ENCODE assay signal across 11 mouse cellular contexts in genomic region chr10:116872016-116872410, GRCm38 (mm10). TPM values are rescaled to one million over a fixed set of nuclear protein-coding genes. Genes with fewer than 3 reads are reported as not detected.
DNase-seq lines count a peak whose midpoint lies in the region; ATAC-seq and TF ChIP-seq lines count a peak whose summit lies in the region.
"Had no signal": no experiment of that assay in that cellular context is flagged by ENCODE, and none has a peak within 500 bp of the region (broad histone marks: within the 10 kb centered on the region; RNA-seq: fewer than 3 reads in every experiment).

No protein-coding gene starts in this region.

- TF ChIP-seq EP300 in CH12.LX (IDR thresholded peaks at IDR 0.05; ENCODE audit: low read length): no peak

- DNase-seq in intestine, embryonic 14.5 days (ENCODE audit: low spot score): no peak
- DNase-seq in CH12.LX (ENCODE audit: extremely low read depth) (peak; percentile 89), ZHBTc4 (ENCODE audit: low read depth, low spot score) (peak; percentile 74)
- DNase-seq in limb, embryonic 14.5 days (ENCODE audit: low spot score): peak; percentile 37
- DNase-seq in left cerebral cortex, adult 11 months (ENCODE audit: low spot score): no peak
- no peak for DNase-seq in ovary, postnatal 10 days (ENCODE audit: low spot score)
- DNase-seq: gastrocnemius, postnatal 10 days; kidney, adult 9 months had no signal

- TF ChIP-seq CTCF in CH12.LX (conservative IDR thresholded peaks at IDR 0.05 in 1 of 2, IDR thresholded peaks at IDR 0.05 in 1 of 2; ENCODE audit: low read depth in 2 of 2, low read length in 2 of 2): no peak

- no peak for ATAC-seq in intestine, embryonic 14.5 days (replicated peaks; ENCODE audit: low FRiP score, low TSS enrichment, low read depth)
- ATAC-seq in intestine, embryonic 15.5 days: no peak
- ATAC-seq in limb, embryonic 14.5 days (ENCODE audit: low FRiP score, low read depth): no peak
- ATAC-seq: midbrain, embryonic 16.5 days had no signal

- WGBS in intestine, embryonic 14.5 days: 47% methylated on average over 14 of the region's 14 CpGs
- WGBS in intestine, embryonic 15.5 days: 56% methylated on average over 14 of the region's 14 CpGs
- 48% methylated on average over 14 of the region's 14 CpGs for WGBS in limb, embryonic 14.5 days

- no peaks in the 10 kb centered on the region for H3K36me3 ChIP-seq in intestine, embryonic 14.5 days (ENCODE audit: control insufficient read depth, insufficient read depth, low read length)
- H3K36me3 ChIP-seq in intestine, embryonic 15.5 days: no peaks in the 10 kb centered on the region
- H3K36me3 ChIP-seq in CH12.LX (replicated peaks in 1 of 2; ENCODE audit: control insufficient read depth in 1 of 2, insufficient read depth in 1 of 2, low read length in 1 of 2): no peaks in the 10 kb centered on the region
- H3K36me3 ChIP-seq in limb, embryonic 14.5 days (ENCODE audit: control insufficient read depth, insufficient read depth, low read length): no peaks in the 10 kb centered on the region
- H3K36me3 ChIP-seq: heart, embryonic 15.5 days had no signal

- dilution Hi-C loops in CH12.LX (cut with MboI; ENCODE audit: extremely low pct_ligation_motif_present, extremely low pct_unique_long_range_greater_than_20kb, low sequenced_read_pairs): no loop called here

- no peak overlapping the region for H3K9ac ChIP-seq in intestine, embryonic 14.5 days (ENCODE audit: low read length)
- H3K9ac ChIP-seq in intestine, embryonic 15.5 days: no peak overlapping the region
- H3K9ac ChIP-seq in CH12.LX (ENCODE audit: insufficient read depth, low read depth): 0 out of 2 replicates have a peak overlapping the region, but pooled peaks have one; percentile 4
- H3K9ac ChIP-seq in limb, embryonic 14.5 days (ENCODE audit: low read depth, low read length, severe bottlenecking): no peak overlapping the region
- H3K9ac ChIP-seq: heart, embryonic 15.5 days had no signal

- in situ Hi-C loops in CH12.LX (cut with MboI; ENCODE audit: low pct_ligation_motif_present, low pct_unique_long_range_greater_than_20kb, low sequenced_read_pairs): no loop called here

- H3K79me2 ChIP-seq in CH12.LX (replicated peaks; ENCODE audit: control insufficient read depth, extremely low read depth, insufficient read depth, poor library complexity, severe bottlenecking): no peaks in the 10 kb centered on the region

- no peak overlapping the region for H3K27ac ChIP-seq in intestine, embryonic 14.5 days (ENCODE audit: low read depth)
- H3K27ac ChIP-seq in intestine, embryonic 15.5 days: no peak overlapping the region
- no peak overlapping the region for H3K27ac ChIP-seq in CH12.LX (ENCODE audit: insufficient read depth, low read depth)
- no peak overlapping the region for H3K27ac ChIP-seq in limb, embryonic 14.5 days (replicated peaks; ENCODE audit: low read depth, low read length)
- H3K27ac ChIP-seq: heart, embryonic 15.5 days had no signal

- no peak for TF ChIP-seq RAD21 in CH12.LX (IDR thresholded peaks at IDR 0.05; ENCODE audit: low read depth, low read length)

- no peak overlapping the region for H3K4me3 ChIP-seq in intestine, embryonic 14.5 days (ENCODE audit: low read depth, low read length)
- H3K4me3 ChIP-seq in intestine, embryonic 15.5 days (replicated peaks): no peak overlapping the region
- H3K4me3 ChIP-seq in CH12.LX (replicated peaks in 1 of 3; ENCODE audit: low read depth in 2 of 3, low read length in 2 of 3, poor library complexity in 1 of 3): peak overlapping the region in 1 of 3 experiments; percentile 40
- H3K4me3 ChIP-seq in limb, embryonic 14.5 days (replicated peaks; ENCODE audit: low read length): no peak overlapping the region
- H3K4me3 ChIP-seq: heart, embryonic 15.5 days had no signal

- H3K4me1 ChIP-seq in intestine, embryonic 14.5 days (replicated peaks; ENCODE audit: control insufficient read depth, insufficient read depth, low read length): 0 out of 2 replicates have a peak, but pooled peaks cover 4% of the 10 kb centered on the region
- peaks cover 9% of the 10 kb centered on the region for H3K4me1 ChIP-seq in intestine, embryonic 15.5 days (replicated peaks)
- peaks cover 8 to 24% of the 10 kb centered on the region in 2 experiments for H3K4me1 ChIP-seq in CH12.LX (ENCODE audit: control insufficient read depth in 1 of 2, insufficient read depth in 2 of 2)
- H3K4me1 ChIP-seq in limb, embryonic 14.5 days (ENCODE audit: control insufficient read depth, insufficient read depth, low read length): 0 out of 2 replicates have a peak, but pooled peaks cover 4% of the 10 kb centered on the region
- H3K4me1 ChIP-seq: heart, embryonic 15.5 days had no signal

- no peaks in the 10 kb centered on the region for H3K9me3 ChIP-seq in intestine, embryonic 14.5 days (ENCODE audit: control insufficient read depth, low read length)
- H3K9me3 ChIP-seq in intestine, embryonic 15.5 days: no peaks in the 10 kb centered on the region
- H3K9me3 ChIP-seq in CH12.LX (replicated peaks; ENCODE audit: low read length): no peaks in the 10 kb centered on the region
- no peaks in the 10 kb centered on the region for H3K9me3 ChIP-seq in limb, embryonic 14.5 days (ENCODE audit: control insufficient read depth, low read length)
- H3K9me3 ChIP-seq: heart, embryonic 15.5 days had no signal

- peak overlapping the region; percentile 31; the same call in 1 of the 2 replicates for H3K4me2 ChIP-seq in intestine, embryonic 14.5 days (ENCODE audit: low read length)
- no peak overlapping the region for H3K4me2 ChIP-seq in intestine, embryonic 15.5 days (replicated peaks)
- peak overlapping the region; percentile 62 for H3K4me2 ChIP-seq in CH12.LX (ENCODE audit: insufficient read depth, low read depth, poor library complexity, severe bottlenecking)
- peak overlapping the region; percentile 24 for H3K4me2 ChIP-seq in limb, embryonic 14.5 days (replicated peaks; ENCODE audit: low read depth, low read length, severe bottlenecking)
- H3K4me2 ChIP-seq: heart, embryonic 15.5 days had no signal

- no peaks in the 10 kb centered on the region for H3K27me3 ChIP-seq in intestine, embryonic 14.5 days (replicated peaks; ENCODE audit: control insufficient read depth, insufficient read depth, low read length)
- no peaks in the 10 kb centered on the region for H3K27me3 ChIP-seq in intestine, embryonic 15.5 days (replicated peaks)
- H3K27me3 ChIP-seq in CH12.LX (replicated peaks): no peaks in the 10 kb centered on the region
- no peaks in the 10 kb centered on the region for H3K27me3 ChIP-seq in limb, embryonic 14.5 days (ENCODE audit: control insufficient read depth, insufficient read depth, low read length)
- H3K27me3 ChIP-seq: heart, embryonic 15.5 days had no signal

- TF ChIP-seq POLR2A in CH12.LX (IDR thresholded peaks at IDR 0.05; ENCODE audit: low read depth, low read length): no peak
- no peak for TF ChIP-seq POLR2A in limb, embryonic 14.5 days (IDR thresholded peaks at IDR 0.05; ENCODE audit: borderline replicate concordance, extremely low read depth, insufficient read depth, insufficient read length)

TF ChIP-seq in CH12.LX, 34 proteins besides CTCF, POLR2A, EP300 and RAD21:
- TF ChIP-seq ELF1 (IDR thresholded peaks at IDR 0.05; ENCODE audit: low read depth, low read length) (peak; percentile 72), PAX5 (IDR thresholded peaks at IDR 0.05; ENCODE audit: low read length) (no peak), NELFE (IDR thresholded peaks at IDR 0.05; ENCODE audit: low read depth, low read length) (no peak), USF1 (IDR thresholded peaks at IDR 0.05; ENCODE audit: low read depth, low read length) (no peak), ZMIZ1 (IDR thresholded peaks at IDR 0.05; ENCODE audit: low read depth, low read length) (no peak), BHLHE40 (IDR thresholded peaks at IDR 0.05; ENCODE audit: low read depth, low read length) (peak; percentile 84)

RNA-seq across cellular contexts. Expression of gene Myrfl, which starts 24.7 kb away (rescaled TPM):
- 5.9 and 6.8 TPM in 2 replicates for polyA plus RNA-seq in intestine, embryonic 14.5 days (2014; fragmentation: Nextera tagmentation; extraction: Ambion mirVana)
- 7.9 and 8.2 TPM in 2 replicates for polyA plus RNA-seq in intestine, embryonic 15.5 days (2015; fragmentation: Nextera tagmentation; extraction: Ambion mirVana)
- total RNA-seq in CH12.LX (2012; rRNA removed): not detected in 2 replicates
- not detected in 2 replicates for total RNA-seq in CH12.LX (2014; rRNA removed)
- not detected in 2 replicates for polyA plus RNA-seq in CH12.LX (2012; ENCODE audit: insufficient read length, low read depth)
- 0.13 and 0.18 TPM in 2 replicates for polyA plus RNA-seq in limb, embryonic 14.5 days (2012; rRNA removed)
- polyA plus RNA-seq in limb, embryonic 14.5 days (2014; fragmentation: Nextera tagmentation; extraction: Ambion mirVana): 0.07 and 0.19 TPM in 2 replicates

Comparison
In these comparisons a context has a peak if more than half of its experiments do, and no peak if none do; other contexts are left out.
1. DNase-seq: peak in CH12.LX (single experiment), ZHBTc4 (single experiment) and limb, embryonic 14.5 days (single experiment); none in intestine, embryonic 14.5 days (single experiment), left cerebral cortex, adult 11 months (single experiment) and ovary, postnatal 10 days (single experiment).